Mouse (Mus musculus) liver, embryonic 14.5 days (tissue): Measurements from ENCODE around the gene Pemt. TPM values are rescaled to one million over a fixed set of nuclear protein-coding genes. Genes with fewer than 3 reads are reported as not detected.

ENCODE experiments used
- ATAC-seq: fragments of 200-750 bp; cut with Nextera tagmentation; 2 replicates; pipeline ENCODE4 v1.8.0; 2017; ENCODE audit warnings: moderate number of reproducible peaks, mild to moderate bottlenecking, moderate library complexity; ENCODE audit not compliant: insufficient read depth
- DNase-seq, 3 experiments: peaks; one replicate each; pipeline ENCODE4 v3.0.0-alpha.2; 2012 to 2013; ENCODE audit warnings: low read depth in 3 of 3, low spot score in 3 of 3
- H3K27ac ChIP-seq: fragments of 300-500 bp; sonication (generic); 2 replicates; pipeline ENCODE4 v1.5.1; 2014; ENCODE audit warnings: moderate library complexity, mild to moderate bottlenecking, control low read depth, inconsistent platforms
- H3K27me3 ChIP-seq: fragments of 300-500 bp; sonication (generic); 2 replicates; pipeline ENCODE4 v1.6.1; 2014; ENCODE audit warnings: mild to moderate bottlenecking, low read length, moderate library complexity; ENCODE audit not compliant: control insufficient read depth, insufficient read depth
- H3K36me3 ChIP-seq: fragments of 300-500 bp; sonication (generic); replicated peaks from 2 replicates; pipeline ENCODE4 v1.6.1; 2014; ENCODE audit warnings: low read depth; ENCODE audit not compliant: control insufficient read depth, insufficient read depth
- H3K4me1 ChIP-seq, 2 experiments: fragments of 200-500 bp in 1 of 2; fragments of 300-500 bp in 1 of 2; sonication (generic) in 1 of 2; replicated peaks; 2 replicates each; pipeline ENCODE4 v1.6.1; 2012 to 2014; ENCODE audit warnings: antibody characterized with exemption in 1 of 2, inconsistent platforms in 1 of 2, low read length in 1 of 2; ENCODE audit not compliant: control insufficient read depth in 2 of 2, insufficient read depth in 2 of 2
- H3K4me2 ChIP-seq: fragments of 300-500 bp; sonication (generic); 2 replicates; pipeline ENCODE4 v1.6.1; 2014; ENCODE audit warnings: low read depth, mild to moderate bottlenecking, control low read depth, moderate library complexity
- H3K4me3 ChIP-seq, 2 experiments: fragments of 200-500 bp in 1 of 2; fragments of 300-500 bp in 1 of 2; sonication (generic) in 1 of 2; 2 replicates each; pipeline ENCODE4 v1.5.1; 2012 to 2014; ENCODE audit warnings: low read depth in 2 of 2, low read length in 2 of 2, mild to moderate bottlenecking in 2 of 2, control low read depth in 1 of 2, inconsistent platforms in 1 of 2, moderate library complexity in 1 of 2; ENCODE audit not compliant: insufficient read depth in 1 of 2
- H3K9ac ChIP-seq: fragments of 300-500 bp; sonication (generic); replicated peaks from 2 replicates; pipeline ENCODE4 v1.6.1; 2014; ENCODE audit warnings: mild to moderate bottlenecking, control low read depth, moderate library complexity
- H3K9me3 ChIP-seq: fragments of 300-500 bp; sonication (generic); 2 replicates; pipeline ENCODE4 v1.6.1; 2016; ENCODE audit warnings: low read length, mixed read lengths; ENCODE audit not compliant: control insufficient read depth
- CTCF ChIP-seq: IDR thresholded peaks from 2 replicates; pipeline ENCODE4 v1.5.1; 2016; ENCODE audit warnings: antibody characterized with exemption, low read depth, control low read depth
- EP300 ChIP-seq: IDR thresholded peaks from 2 replicates; pipeline ENCODE4 v1.6.1; 2016; ENCODE audit warnings: antibody characterized with exemption, low read depth
- WGBS: fragments of 180-500 bp; shearing (Covaris S2); extraction: QIAGEN DNeasy Blood & Tissue Kit; methylation state at CpG from one replicate; pipeline ENCODE4 v1.1.7; 2014; ENCODE audit not compliant: insufficient replicate concordance; 5-methylcytosine and 5-hydroxymethylcytosine counted together
- polyA plus RNA-seq, 2 experiments: library from polyadenylated mRNA; depleted of rRNA in 1 of 2; stranded (reverse) in 1 of 2; unstranded in 1 of 2; fragments of >200 nt; fragmentation: Nextera tagmentation in 1 of 2; extraction: Ambion mirVana in 1 of 2; gene quantifications; 2 replicates each; pipeline versions ENCODE4 v1.2.1 to v1.2.3; 2012 to 2014

Gene Pemt
- polyA plus RNA-seq, 2 experiments = 5.2 to 9.0 TPM

DNA sequence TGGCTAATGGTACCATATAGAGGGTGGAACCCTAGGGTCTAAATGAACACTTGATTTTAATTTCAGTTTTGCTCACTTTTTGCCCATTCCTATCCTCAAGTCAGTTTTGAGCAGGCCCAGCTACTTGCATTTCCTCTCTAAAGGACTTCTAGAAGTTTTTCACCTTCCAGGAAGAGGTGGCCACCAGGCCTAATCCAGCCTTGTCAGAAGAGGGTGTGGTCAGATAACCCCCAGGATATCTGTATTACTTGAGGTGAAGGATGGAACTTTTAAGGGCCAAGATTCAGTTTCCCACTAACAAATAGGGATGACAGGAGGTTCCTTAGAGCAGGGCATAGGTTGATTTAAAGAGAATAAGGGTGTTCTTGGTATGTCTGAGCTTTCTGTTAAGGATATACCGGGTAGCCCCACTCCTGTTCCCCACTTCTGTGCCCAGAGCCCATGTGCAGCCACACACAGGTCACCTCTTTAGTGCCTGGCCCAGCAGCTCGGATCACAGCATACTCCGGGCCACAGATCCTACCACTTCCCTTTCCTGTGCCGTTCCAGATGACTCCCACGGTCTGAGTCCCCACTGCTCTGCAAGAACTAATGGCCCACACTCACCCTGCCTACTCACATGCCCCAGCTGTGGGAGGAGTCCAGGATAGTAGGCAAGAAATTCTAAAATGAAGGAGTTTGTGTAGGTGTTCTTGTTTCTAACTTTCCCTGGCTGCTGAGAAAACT lies 44.6 kb upstream of the Pemt start:
- peak; percentile 65; the same call in 1 of the 2 replicates for ATAC-seq
- Histone ChIP-seq H3K27me3 (no peaks in the 10 kb centered on the region), H3K9ac (peak overlapping the region; percentile 7; the same call in 1 of the 2 replicates), H3K4me3 (no peak overlapping the region), H3K36me3 (no peaks in the 10 kb centered on the region), H3K9me3 (no peaks in the 10 kb centered on the region), H3K4me2 (peak overlapping the region; percentile 29; the same call in 1 of the 2 replicates), H3K27ac (no peak overlapping the region), H3K4me1 (peaks cover 10 to 20% of the 10 kb centered on the region in 2 experiments)
- 15% methylated on average over 5 of the region's 5 CpGs for whole genome bisulfite sequencing
- DNase-seq = no peak
- no peak for TF ChIP-seq CTCF
- TF ChIP-seq EP300 = 0 out of 2 replicates have a peak, but pooled peaks have one; percentile 28

DNA sequence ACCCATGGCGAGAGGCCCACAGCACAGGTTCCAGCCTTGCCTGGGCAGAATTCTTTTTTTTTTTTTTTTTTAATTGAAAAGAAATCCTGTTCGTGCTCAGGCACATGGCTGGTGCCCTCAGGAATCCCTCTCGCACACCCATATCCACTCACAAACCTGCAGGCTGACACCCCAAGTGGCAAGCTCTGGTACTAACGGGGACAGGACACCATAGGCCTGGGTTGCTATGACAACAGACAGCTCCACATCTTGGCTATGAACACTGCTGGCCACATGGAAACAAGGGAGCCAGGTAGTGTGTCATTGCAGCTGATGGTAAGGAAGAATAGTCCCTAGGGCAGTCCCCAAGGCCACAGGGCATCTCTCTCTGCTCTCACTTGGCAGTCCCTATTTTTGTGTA lies 42.7 kb upstream of the Pemt start:
- no peaks in the 10 kb centered on the region for H3K27me3 ChIP-seq
- H3K4me1 ChIP-seq = peaks cover 10 to 20% of the 10 kb centered on the region in 2 experiments
- no peak for TF ChIP-seq EP300
- peak; percentile 51 for TF ChIP-seq CTCF
- H3K36me3 ChIP-seq = no peaks in the 10 kb centered on the region
- H3K9me3 ChIP-seq = no peaks in the 10 kb centered on the region
- DNase-seq (no peak), ATAC-seq (no peak)
- no peak overlapping the region for H3K9ac ChIP-seq
- no peak overlapping the region for H3K4me2 ChIP-seq
- no peak overlapping the region for H3K27ac ChIP-seq
- 42% methylated on average over 4 of the region's 4 CpGs for WGBS
- H3K4me3 ChIP-seq = no peak overlapping the region

DNA sequence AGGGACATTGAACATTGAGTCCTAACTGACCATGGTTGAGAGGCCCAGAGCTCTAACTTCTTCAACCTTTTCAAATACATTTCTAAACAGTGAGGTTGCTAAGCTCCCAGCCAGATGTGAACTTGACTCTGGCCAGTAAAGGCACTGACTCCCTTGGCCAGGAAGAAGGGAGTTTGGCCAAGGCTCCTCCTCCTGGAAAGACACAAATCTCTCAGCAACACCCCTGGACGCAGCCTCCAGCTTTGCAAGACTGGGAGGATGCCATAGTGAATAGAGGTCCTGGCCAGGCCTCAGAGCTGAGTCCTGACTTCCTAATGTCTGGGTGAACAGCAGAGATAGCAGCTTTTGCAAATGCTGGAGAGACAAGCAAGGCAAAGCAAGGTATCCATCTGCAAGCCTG lies 40.4 kb upstream of the Pemt start:
- WGBS = 61% methylated on average over 1 of the region's 1 CpGs
- ATAC-seq = no peak
- Histone ChIP-seq H3K36me3 (no peaks in the 10 kb centered on the region), H3K27ac (no peak overlapping the region), H3K4me2 (no peak overlapping the region), H3K4me3 (no peak overlapping the region), H3K4me1 (peaks cover 10 to 17% of the 10 kb centered on the region in 2 experiments), H3K27me3 (no peaks in the 10 kb centered on the region), H3K9ac (no peak overlapping the region), H3K9me3 (no peaks in the 10 kb centered on the region)
- DNase-seq = no peak
- TF ChIP-seq EP300 = no peak
- TF ChIP-seq CTCF = no peak

DNA sequence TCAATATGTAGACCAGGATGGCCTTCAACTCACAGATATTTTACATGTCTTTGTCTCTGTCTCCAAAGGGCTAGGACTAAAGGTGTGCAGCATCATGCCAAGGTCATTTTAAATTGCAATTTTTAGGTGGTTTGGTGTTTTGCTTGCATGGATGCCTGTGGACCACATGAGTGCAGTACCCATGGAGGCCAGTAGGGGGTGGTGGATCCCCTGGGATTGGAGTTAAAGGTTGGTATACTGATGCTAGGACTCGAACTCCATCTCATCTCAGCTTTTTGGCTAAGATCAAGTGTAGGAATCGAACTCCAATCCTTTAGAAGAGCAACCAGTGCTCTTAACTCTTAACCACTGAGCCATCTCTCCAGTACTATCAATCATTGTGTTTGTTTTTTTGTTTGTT lies 38.3 kb upstream of the Pemt start:
- Histone ChIP-seq H3K4me3 (no peak overlapping the region), H3K27me3 (no peaks in the 10 kb centered on the region), H3K27ac (no peak overlapping the region), H3K36me3 (no peaks in the 10 kb centered on the region), H3K9me3 (no peaks in the 10 kb centered on the region), H3K9ac (no peak overlapping the region), H3K4me1 (no peaks in the 10 kb centered on the region), H3K4me2 (no peak overlapping the region)
- ATAC-seq (no peak), DNase-seq (peak in 1 of 3 experiments; percentile 30)
- TF ChIP-seq EP300 (no peak), CTCF (peak; percentile 93)
- WGBS = 16% methylated on average over 2 of the region's 2 CpGs

DNA sequence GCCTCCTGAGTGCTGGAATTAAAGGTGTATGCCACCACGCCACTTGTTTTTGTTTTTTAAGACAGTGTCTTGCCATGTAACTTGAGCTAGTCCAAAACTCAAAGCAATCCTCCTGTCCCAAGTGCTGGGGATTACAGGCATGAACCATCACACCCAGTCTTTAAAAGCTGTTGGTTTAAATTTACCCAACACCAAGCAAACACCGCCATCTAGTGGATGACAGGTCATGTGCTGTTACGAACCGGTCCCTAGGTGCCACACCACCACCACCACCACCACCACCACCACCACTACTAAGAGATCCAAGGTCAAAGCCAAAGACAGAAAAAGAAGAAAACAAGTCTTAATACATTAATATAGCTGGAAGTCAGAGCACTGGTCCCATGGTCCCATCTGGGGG lies 30.5 kb upstream of the Pemt start:
- DNase-seq (peak; percentile 56 to 60 (median 58)), ATAC-seq (no peak)
- TF ChIP-seq EP300 (no peak), CTCF (peak; percentile 85)
- no peak overlapping the region for H3K27ac ChIP-seq
- H3K36me3 ChIP-seq = no peaks in the 10 kb centered on the region
- no peaks in the 10 kb centered on the region for H3K27me3 ChIP-seq
- H3K4me2 ChIP-seq = no peak overlapping the region
- 12% methylated on average over 4 of the region's 4 CpGs for WGBS
- H3K9me3 ChIP-seq = no peaks in the 10 kb centered on the region
- H3K9ac ChIP-seq = no peak overlapping the region
- H3K4me3 ChIP-seq = no peak overlapping the region
- H3K4me1 ChIP-seq = no peaks in the 10 kb centered on the region
